Mouse (Mus musculus) layer of hippocampus, adult 18-20 months (tissue): ENCODE results near the gene Wwp2. TPM values are rescaled to one million over a fixed set of nuclear protein-coding genes. Genes with fewer than 3 reads are reported as not detected.
"Not testable (repeated sequence)": the region's sequence is repeated elsewhere in the genome, so short reads cannot be mapped to it uniquely, and the experiment has no call there.

Experiments
- DNase-seq, 2 experiments: peaks; one replicate each; pipeline ENCODE4 v3.0.0; 2022; ENCODE audit warnings: low spot score in 2 of 2
- total RNA-seq, 2 experiments: library from RNA; stranded (reverse); gene quantifications; 2 replicates each; pipeline ENCODE4 v1.2.3; 2021

Wwp2 gene
- total RNA-seq, 2 experiments from 2014 or later, result 34.2 to 35.5 TPM

DNA sequence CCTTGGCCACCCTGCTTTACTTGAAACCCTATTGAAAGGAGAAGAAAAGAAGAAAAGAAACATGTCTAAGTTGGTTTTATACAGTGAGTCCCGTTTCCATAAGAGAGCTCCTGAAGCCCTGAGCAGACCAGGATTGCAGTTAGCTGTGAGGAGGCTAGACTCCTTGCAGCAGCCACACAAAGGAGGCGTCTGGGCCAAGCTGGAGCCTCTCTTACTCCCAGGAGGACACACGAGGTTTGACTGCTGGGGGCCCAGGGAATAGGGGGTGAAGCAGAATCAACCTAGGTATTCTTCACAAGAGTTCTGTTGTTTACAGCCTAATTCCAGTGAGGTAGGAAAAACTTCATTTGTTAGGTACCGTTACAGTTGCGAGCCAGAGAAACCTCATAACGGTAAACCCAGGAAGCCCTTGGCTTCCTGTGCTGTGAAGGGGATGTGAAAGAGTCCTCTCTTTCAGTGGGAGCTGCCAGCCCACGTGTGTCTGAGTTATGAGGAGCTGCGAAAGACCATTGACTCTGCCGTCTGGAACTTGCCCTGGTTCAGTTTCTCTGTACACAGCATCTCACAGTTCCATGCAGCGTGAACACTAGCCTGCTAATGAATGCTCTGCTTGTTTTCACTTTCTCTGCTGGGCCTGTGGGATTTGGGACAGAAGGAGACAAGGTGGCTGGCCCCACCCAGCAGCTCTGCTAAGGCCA, 36.4 kb downstream of the Wwp2 start:
- DNase-seq, result no peak

DNA sequence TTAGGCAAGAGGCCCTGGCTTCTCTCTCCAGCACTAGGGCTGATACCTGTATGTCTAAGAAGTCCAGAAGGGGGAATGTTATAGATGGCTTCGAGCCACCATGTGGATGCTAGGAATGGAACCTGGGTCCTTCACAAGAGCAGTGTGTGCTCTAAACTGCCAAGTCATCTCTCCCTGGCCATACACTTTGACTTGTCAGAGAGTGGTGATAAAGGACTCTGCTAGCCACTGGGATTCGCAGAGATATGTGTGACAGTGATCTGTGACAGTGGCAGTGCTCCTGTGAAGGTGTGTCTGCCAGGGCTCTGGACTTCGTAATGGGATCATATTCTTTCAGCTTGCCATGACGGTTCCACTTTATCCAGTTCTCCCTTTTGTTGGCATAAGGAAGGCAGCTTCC, 37.2 kb downstream of the Wwp2 start:
- DNase-seq, result no peak

DNA sequence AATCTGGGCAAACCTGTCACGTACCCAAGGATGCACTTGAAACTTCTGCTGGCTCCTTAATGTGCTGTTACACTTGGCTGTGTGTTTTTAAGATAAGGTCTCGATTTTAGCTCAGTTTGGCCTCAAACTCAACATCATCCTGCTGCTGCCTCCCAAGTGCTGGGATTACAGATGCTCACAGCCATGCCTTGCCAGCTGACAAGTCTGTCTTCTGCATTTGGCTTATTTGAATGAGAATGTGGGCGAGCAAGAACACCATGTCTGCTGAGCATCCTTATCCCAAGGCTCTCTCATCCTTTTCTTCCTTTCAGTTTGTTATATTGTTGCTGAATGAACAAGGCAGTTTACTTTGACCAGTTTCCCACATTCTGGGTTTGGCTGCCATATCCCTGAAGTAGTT, 39.4 kb downstream of the Wwp2 start:
- DNase-seq, result peak in 1 of 2 experiments; percentile 48

DNA sequence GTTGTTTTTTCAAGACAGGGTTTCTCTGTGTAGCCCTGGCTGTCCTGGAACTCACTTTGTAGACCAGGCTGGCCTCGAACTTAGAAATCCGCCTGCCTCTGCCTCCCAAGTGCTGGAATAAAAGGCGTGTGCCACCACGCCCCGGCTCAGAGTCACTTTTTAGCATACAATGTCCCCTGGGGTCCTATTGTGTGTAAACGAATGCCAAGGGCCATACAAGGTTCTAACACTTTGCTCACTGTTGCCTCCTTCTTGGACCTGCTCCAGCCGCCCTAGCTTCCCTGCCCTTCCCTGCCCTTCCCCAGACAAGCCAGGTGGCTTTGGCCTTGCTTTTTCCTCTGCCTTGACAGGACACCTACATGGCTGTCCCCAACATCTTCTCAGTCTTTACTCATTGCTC, 40.6 kb downstream of the Wwp2 start:
- not testable (repeated sequence) for DNase-seq

DNA sequence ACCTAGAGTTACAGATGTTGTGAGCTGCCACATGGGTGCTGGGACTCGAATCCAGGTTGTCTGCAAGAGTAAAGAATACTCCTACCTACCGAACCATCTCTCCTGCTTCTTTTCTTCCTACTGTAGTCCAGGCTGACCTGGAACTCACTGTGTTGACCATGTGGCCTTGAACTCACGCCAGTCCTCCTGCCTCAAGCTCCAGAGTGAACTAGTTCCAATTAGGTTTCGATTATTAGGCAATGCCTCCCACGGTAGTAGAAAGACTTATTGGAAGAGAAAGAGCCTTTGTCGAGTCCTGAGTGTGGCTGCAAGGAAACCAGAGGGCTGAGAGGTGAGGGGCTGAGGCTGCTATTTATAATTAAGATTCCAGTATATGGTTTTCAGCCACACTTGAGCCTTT, 42.6 kb downstream of the Wwp2 start:
- DNase-seq, result no peak

DNA sequence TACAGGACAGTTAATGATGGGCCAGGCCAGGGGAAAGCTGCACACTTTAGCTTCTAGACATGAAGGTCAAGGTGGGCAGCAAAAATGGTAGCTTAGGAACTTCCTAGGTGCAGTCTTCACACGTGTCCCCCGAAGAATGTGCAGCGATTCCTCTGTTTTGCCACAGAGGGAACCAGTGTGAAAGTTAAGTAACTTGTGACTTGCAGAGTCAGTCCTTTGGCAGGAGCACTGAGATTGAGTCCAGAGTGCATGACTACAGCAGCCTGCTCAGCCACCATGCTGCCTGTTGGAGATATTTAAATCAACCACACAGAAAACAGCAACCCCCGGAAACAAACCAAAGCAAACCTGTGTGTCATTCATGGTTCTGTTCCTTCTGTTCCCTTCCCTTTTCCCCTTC, 44.3 kb downstream of the Wwp2 start:
- no peak for DNase-seq

DNA sequence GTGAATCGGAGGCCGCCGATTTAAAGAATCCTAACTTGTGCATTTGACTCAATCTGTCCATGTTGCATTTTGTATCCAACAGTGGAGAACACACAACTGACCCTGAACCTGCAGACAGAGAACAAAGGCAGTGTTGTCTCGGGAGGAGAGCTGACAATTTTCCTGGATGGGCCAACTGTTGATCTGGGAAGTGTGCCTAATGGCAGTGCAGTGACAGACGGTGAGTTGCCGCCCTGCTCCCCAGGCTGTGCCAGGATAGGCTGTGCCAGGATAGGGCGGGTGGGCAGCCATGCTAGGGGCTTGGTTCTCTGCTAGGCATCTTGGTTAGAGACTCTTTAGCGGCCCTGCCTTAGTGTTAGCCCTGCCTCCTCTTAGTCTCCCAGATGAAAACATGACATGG, 47.1 kb downstream of the Wwp2 start:
- DNase-seq, result peak; percentile 73 to 83

DNA sequence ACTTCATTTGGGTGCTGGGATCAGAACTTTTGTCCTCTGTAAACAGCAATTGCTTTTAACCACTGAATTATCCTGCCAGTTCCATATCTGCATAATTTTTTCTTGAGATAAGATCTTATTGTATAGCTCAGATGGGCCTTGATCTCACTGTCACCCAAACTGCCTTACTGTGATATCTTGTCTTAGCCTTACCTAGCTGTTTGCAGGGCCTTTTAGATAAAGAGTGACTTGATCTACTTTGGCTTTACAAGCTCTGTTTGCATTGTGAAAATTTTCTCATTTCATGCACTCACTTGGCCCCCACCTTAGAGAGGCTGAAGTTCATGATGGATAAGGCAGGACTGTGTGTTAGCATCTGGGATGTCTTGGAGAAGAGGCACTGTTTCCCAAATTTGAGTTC, 48.8 kb downstream of the Wwp2 start:
- DNase-seq, result no peak

DNA sequence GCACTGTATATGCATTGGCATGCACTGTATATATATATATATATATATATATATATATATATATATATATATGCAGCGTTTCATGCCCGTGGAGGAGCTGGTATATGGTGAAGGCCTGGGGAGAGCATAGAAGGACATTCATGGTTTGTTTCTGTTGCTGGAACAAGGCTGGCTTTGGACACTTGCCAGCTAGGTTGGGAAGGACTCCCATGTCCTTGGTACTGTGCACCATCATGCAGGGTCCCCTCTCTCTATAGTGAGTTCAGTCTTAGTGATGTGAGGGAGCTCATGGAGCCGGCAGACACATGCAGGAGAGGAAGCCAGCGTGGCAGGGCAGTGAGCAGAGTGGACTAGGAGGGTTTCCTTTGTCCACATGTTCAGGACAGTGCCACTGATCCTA, 52.4 kb downstream of the Wwp2 start:
- DNase-seq, result no peak

DNA sequence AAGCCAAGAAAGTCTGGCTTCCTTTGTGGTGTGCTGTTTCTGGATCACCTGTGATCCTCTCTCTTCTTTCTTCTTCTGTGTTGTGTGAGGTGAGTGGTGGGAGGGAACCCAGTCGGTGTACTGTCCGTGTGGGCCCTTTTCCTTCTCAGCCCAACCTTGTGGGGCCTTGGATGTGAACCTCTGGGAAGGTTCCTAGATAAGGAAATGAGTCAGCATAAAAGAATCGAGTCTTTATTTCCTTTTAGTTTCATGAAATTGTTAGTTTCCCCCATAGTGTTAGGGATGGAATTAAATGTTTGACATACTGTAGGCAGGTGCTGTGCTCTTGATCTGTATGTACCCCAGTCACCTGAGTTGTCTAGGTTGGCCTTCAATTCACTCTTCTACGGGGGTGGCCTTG, 52.9 kb downstream of the Wwp2 start:
- DNase-seq, result no peak

DNA sequence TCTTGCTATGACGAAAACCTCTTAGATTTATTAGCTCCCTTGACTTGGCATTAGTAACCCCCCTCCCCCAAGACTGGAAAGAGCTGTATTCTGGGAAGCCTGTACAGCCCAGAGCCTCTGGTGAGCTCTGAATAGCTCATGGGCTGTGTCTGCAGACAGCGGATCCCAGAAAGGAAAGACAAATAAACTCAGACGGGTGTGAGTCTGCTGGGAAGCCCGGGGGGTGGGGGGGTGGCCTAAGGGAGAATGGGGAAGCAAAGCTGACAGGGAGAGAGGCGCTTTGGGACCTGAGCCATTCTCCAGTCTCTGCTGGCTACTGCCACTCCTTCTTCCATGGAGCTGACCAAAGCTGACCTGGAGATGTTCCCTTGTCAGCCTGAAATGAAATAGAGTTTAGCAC, 53.8 kb downstream of the Wwp2 start:
- DNase-seq, result no peak

DNA sequence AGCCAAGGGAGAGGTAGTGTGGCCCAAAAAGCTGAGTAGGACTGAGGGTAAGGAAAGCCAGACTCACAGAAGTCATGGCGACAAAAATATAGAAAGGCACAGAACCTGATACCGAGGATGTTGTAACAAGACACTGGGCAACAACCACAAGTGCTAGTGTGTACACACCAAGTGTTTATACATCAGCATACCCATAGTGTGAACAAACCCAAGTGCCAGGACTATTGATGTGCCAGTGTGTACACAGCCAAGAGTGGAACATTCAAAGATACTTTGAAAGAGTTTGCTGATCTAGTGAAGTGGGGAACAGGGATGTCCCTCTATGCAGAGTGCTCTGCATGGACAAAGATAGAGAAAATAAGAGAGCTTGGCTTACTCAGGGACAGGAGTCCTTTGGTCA, 54.5 kb downstream of the Wwp2 start:
- DNase-seq, result no peak

DNA sequence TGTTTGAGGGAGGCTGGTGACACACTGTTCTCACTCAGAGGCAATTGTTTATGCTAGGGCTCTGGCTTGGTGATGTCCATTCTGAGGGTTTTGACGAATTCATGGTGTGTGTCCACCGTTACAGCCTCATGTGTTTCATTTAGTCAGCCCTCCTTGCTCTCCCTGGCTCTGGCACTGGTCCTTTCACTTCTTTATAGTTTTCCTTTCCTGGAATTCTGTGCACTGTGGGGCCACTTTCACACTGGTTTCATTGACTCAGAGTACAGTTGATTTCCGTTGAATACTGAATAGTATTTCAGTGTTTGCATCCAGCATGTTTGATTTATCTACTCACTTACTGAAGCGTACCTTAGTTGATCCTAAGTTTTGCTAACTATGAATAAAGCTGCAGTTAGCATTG, 55.0 kb downstream of the Wwp2 start:
- no peak for DNase-seq

DNA sequence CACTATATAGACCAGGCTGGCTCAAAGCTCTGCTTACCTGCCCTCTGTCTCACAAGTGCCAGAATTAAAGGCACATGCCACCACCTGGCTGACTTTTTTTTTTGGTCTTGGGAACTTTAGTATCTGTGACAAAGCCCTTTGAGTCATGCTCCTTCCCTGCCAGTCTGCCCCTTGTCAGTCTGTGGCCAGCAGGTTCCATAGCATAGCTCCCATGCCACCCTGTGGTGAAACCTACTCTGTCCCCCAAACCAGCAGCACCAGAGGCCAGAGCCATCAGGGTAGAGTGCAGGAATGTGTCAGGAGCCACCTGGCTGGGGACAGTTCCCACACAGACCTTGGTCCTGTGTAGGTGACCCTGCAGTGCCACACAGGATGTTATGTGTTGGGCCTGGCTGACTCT, 55.7 kb downstream of the Wwp2 start:
- no peak for DNase-seq

DNA sequence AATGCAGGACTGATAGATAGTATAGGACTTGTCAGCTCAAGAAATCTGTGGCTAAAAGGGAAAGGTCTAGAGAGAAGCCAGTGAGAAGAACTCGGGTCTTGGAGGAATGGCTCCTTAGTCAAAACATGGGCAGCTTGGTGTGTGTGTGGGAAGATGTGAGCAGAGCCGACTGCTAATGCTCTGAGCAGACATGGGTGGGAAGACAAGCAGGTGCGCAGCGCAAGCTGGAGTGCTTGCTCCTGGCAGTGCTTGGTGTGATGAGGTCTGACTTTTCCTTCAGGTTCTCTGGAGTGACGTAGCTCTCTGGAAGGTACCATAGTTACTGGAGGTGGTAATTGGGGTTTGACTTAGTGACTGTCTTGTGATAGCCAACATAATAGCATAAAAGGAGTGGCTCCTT, 56.6 kb downstream of the Wwp2 start:
- DNase-seq, result no peak

DNA sequence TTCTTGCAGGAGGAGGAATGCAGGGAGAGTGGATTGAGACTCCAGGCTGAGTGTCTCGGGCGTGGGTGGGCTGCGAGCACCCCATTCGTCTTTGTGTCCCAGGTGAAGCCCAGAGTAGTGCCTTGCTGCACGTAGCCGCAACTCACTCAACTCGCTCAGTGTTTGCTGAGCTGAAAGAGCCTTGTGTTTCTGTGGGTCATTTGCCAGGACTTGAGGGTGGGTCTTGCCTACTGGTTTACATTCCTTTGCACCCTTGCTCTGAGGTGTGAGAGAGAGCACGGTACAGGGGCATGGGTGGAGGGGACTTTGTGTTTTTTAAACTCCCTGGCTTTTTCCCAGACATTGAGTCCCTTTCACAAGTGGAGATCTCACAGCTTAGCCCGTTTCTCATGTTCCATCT, 59.3 kb downstream of the Wwp2 start:
- no peak for DNase-seq

DNA sequence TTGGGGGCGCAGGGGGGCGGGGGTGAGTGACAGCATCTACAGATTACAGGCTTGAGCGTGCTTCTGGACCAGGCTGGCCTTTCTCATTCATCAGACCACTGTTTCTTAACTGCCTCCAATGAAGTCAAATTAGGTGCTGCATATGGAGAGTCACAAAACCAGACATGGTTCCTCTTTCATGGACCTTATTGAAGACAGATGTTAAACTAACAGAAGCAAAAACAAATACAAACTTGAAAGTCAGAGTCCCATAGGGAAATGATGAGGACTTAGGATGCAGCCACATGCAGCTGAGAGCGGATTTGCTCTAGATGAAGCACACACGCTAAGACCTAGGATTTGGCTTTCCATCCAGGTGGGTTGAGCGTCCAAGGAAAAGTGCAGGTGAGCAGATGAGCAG, 61.5 kb downstream of the Wwp2 start:
- no peak for DNase-seq

DNA sequence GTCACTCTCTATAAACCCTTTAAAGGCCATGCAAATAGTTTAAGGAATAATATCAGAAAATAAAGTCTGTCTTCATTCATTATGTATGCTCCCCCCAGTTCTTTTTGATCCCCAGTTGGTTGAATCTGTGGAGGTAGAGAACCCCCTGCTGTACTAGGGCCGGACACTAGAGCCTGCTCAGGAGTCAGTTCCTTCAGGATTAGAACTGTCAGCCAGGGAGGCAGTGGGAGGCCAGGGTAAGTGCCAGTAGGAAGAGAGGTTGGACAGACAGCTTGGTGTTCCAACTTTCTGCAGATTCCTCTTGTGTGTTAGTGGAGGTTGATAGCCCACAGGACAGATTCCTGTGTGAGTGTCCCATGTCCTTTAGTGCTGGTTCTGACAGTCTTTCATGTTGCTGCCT, 62.2 kb downstream of the Wwp2 start:
- no peak for DNase-seq

DNA sequence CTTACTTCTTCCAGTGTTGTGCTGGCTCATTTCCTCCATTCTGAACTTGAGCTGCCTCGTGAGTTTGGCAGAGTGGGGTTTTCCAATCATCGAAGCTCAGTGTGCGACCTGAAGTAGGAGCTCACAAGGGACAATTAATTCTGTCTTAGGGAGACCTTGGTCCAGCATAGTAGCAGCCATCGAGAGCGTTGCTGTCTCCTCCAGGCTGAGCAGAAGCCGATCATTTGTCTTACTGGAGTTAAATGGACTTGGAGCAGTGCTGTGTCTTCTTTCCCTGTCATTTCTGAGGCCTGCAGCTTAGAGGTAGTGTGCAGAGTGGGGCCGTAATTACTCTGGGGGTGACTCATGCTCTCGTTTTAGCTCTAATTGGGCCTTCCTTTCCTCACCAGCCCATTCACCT, 62.6 kb downstream of the Wwp2 start:
- no peak for DNase-seq

DNA sequence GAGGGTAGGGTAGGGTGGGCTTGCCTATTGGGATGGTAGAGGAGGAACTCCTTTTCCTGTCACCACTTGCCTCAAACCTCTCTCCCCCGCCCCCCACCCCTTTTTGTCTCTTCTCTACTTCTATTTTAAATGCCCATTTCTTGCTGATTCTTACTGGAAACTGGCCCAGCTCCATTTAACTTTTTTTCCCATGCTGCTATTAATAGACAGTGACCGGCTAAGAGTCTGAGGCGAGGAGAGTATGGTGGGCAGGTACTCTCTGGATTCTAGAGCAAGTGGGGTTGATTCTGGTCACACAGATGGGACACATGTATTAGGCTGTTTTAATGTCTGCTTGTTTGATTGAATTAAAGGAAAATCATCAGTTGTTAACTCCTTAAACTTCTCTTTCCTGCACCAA, 63.4 kb downstream of the Wwp2 start:
- no peak for DNase-seq

DNA sequence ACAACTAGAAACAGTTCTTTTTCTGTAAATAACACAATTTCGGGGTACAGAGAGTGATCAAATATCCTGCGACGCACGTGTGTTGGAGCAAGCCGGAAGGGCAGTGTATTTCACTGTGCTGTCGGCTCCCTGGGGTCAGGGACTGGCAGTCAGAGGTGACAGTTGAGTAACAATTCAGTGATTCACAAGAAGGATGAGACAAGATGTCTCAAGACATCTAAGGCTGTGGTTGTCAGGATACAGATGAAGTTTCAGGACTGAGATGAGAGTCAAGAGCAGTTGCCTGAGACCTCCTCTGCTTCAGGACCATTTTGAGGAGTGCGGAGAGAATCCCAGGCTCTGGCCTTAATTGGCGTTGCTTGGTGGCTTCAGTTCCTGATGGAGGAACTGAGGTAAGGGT, 66.2 kb downstream of the Wwp2 start:
- no peak for DNase-seq

DNA sequence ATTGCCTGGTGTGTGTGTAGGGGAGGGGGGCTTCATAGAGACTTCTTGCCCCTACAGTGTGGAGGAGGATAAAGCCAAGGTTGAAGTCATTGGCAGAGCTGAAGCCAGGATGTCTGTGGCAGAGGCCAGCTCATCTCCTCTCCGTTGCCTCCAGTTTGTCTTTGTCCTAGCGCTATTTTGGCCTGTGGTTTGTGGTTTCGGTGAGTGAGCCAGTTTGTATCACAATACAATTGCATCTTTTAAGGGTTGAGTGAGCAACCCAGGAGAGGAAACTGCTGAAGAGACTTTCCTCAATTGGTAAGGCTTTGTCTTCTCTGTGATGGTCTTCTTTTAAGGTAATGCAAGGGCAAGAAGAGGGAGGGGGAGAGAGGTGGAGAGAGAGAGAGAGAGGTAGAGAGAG, 66.8 kb downstream of the Wwp2 start:
- no peak for DNase-seq

DNA sequence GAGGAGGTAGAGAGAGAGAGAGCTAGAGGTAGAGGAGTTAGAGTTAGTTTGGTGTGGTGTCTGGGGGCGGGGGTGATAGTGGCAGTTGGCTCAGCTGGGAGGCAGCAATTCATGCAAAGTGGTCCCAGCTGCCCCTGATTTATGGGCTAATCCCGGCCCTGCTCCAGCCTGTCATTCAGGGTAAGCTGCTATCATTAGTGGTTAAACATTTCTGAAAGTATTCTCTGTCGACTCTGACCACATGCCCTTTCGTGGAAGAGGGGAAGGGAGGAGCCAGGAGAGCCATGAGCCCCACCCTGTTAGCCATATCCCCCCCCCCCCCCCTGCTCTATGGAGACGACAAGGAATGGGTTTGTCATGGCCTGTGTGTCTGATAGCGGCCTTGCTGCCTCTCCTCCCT, 67.2 kb downstream of the Wwp2 start:
- no peak for DNase-seq
